Mouse (Mus musculus): Measurements from ENCODE around the gene Irs3. TPM values are rescaled to one million over a fixed set of nuclear protein-coding genes. Genes with fewer than 3 reads are reported as not detected.
A peak's percentile ranks its signal among the peaks of the same experiment; 100 is the strongest.

Irs3 gene
- 0.13 and 0.18 TPM in 2 replicates for polyA plus RNA-seq (2015; fragmentation: Nextera tagmentation; extraction: Ambion mirVana)

DNA sequence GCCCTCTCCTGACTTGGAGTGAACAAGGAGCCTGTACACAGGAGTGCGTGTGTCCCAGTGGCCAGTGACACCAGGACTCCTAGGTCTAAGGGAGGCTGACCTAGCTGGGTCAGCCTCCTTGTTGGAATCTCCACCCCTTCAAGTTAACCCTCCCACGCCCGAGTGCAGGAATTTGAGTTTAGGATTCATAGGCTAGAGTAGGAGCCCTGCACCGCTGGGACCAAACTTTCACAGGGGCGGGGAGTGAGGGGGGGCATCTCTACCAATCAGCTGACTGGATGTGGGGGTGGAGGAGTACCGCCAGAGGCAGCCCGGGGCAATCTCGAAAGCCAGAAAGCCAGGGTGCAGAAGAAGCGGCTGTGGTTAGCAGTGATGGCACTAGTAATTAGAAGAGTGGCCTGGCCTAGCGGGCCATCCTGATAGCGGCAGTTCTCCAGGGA, at the start of gene Irs3:
Gene Irs3 (minus strand): TSS at position 63 of the 440 bp plus-strand sequence.
- peak within 1 kb of the TSS; percentile 65 for H3K4me2 ChIP-seq (replicated peaks)
- H3K36me3 ChIP-seq, result peaks cover 13% of the 10 kb centered on the region; the same call in 1 of the 2 replicates
- peaks cover 39% of the 10 kb centered on the region for H3K4me1 ChIP-seq (replicated peaks)
- no peak within 1 kb of the TSS; the same call in 1 of the 2 replicates for H3K9ac ChIP-seq
- ATAC-seq, result no peak
- WGBS, result 30% methylated on average over 11 of the region's 11 CpGs
- H3K27me3 ChIP-seq (replicated peaks), result peaks cover 22% of the 10 kb centered on the region
- H3K4me3 ChIP-seq (replicated peaks), result peak within 1 kb of the TSS; percentile 33
- H3K27ac ChIP-seq, result no peak within 1 kb of the TSS
- H3K9me3 ChIP-seq, result no peaks in the 10 kb centered on the region

GRCm38 (mm10) chr5:137694796-137695195, 49.3 kb upstream of the Irs3 start:
- no peaks in the 10 kb centered on the region for H3K36me3 ChIP-seq
- ATAC-seq, result no peak
- 91% methylated on average over 3 of the region's 3 CpGs for WGBS

DNA sequence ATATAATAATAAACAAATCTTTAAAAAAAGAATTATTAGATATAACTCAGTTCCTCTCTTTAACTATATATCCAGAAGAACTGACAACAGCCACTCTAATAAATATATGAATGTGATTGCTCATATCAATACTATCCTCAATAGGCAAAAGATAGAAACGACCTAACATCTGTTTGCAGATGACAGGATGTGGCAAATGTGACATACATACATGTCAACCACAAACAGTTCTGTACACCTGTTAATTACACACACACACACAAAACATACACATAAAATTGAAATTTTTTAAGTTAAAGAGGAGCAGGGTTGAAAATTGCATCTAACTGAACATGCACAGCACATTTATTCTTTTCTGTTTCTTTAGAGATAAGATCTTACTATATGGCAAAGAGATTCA, 46.4 kb upstream of the Irs3 start:
- no peak for ATAC-seq
- H3K4me1 ChIP-seq (replicated peaks), result no peaks in the 10 kb centered on the region
- H3K4me2 ChIP-seq (replicated peaks), result no peak overlapping the region
- H3K9me3 ChIP-seq, result no peaks in the 10 kb centered on the region
- no peak overlapping the region for H3K4me3 ChIP-seq (replicated peaks)
- H3K27me3 ChIP-seq (replicated peaks), result no peaks in the 10 kb centered on the region
- no peak overlapping the region for H3K9ac ChIP-seq
- no peak overlapping the region for H3K27ac ChIP-seq
- no peaks in the 10 kb centered on the region for H3K36me3 ChIP-seq
- 71% methylated on average over 1 of the region's 1 CpGs for WGBS

More at GRCm38 (mm10) chr5:137694796-137695195, 49.3 kb upstream of the Irs3 start:
- Histone ChIP-seq H3K9ac (no peak overlapping the region), H3K27ac (no peak overlapping the region), H3K4me2 (replicated peaks) (no peak overlapping the region), H3K4me1 (replicated peaks) (no peaks in the 10 kb centered on the region), H3K27me3 (replicated peaks) (no peaks in the 10 kb centered on the region), H3K4me3 (replicated peaks) (no peak overlapping the region), H3K9me3 (no peaks in the 10 kb centered on the region)

GRCm38 (mm10) chr5:137690531-137690930, 45.0 kb upstream of the Irs3 start:
- Histone ChIP-seq H3K4me3 (replicated peaks) (no peak overlapping the region), H3K9me3 (no peaks in the 10 kb centered on the region), H3K36me3 (no peaks in the 10 kb centered on the region), H3K27ac (no peak overlapping the region), H3K27me3 (replicated peaks) (no peaks in the 10 kb centered on the region), H3K9ac (no peak overlapping the region), H3K4me2 (replicated peaks) (no peak overlapping the region), H3K4me1 (replicated peaks) (no peaks in the 10 kb centered on the region)
- whole genome bisulfite sequencing, result 53% methylated on average over 9 of the region's 9 CpGs
- no peak for ATAC-seq

GRCm38 (mm10) chr5:137689974-137690373, 44.5 kb upstream of the Irs3 start:
- Histone ChIP-seq H3K4me3 (replicated peaks) (no peak overlapping the region), H3K4me2 (replicated peaks) (no peak overlapping the region), H3K27me3 (replicated peaks) (no peaks in the 10 kb centered on the region), H3K9me3 (no peaks in the 10 kb centered on the region), H3K27ac (no peak overlapping the region), H3K36me3 (no peaks in the 10 kb centered on the region), H3K4me1 (replicated peaks) (no peaks in the 10 kb centered on the region), H3K9ac (no peak overlapping the region)
- no peak for ATAC-seq
- WGBS, result 74% methylated on average over 3 of the region's 3 CpGs

GRCm38 (mm10) chr5:137686127-137686790, 40.7 kb upstream of the Irs3 start:
- Histone ChIP-seq H3K9me3 (no peaks in the 10 kb centered on the region), H3K36me3 (no peaks in the 10 kb centered on the region), H3K27ac (no peak overlapping the region), H3K4me2 (replicated peaks) (no peak overlapping the region), H3K4me3 (replicated peaks) (no peak overlapping the region), H3K9ac (no peak overlapping the region), H3K4me1 (replicated peaks) (no peaks in the 10 kb centered on the region), H3K27me3 (replicated peaks) (no peaks in the 10 kb centered on the region)
- peak; percentile 27; the same call in 1 of the 2 replicates for ATAC-seq
- WGBS, result 73% methylated on average over 6 of the region's 6 CpGs

GRCm38 (mm10) chr5:137685653-137686052, 40.1 kb upstream of the Irs3 start:
- no peaks in the 10 kb centered on the region for H3K36me3 ChIP-seq
- H3K27me3 ChIP-seq (replicated peaks), result no peaks in the 10 kb centered on the region
- H3K4me1 ChIP-seq (replicated peaks), result no peaks in the 10 kb centered on the region
- no peaks in the 10 kb centered on the region for H3K9me3 ChIP-seq
- H3K9ac ChIP-seq, result no peak overlapping the region
- no peak overlapping the region for H3K4me3 ChIP-seq (replicated peaks)
- no peak for ATAC-seq
- H3K27ac ChIP-seq, result no peak overlapping the region
- H3K4me2 ChIP-seq (replicated peaks), result no peak overlapping the region
- 92% methylated on average over 3 of the region's 3 CpGs for WGBS

DNA sequence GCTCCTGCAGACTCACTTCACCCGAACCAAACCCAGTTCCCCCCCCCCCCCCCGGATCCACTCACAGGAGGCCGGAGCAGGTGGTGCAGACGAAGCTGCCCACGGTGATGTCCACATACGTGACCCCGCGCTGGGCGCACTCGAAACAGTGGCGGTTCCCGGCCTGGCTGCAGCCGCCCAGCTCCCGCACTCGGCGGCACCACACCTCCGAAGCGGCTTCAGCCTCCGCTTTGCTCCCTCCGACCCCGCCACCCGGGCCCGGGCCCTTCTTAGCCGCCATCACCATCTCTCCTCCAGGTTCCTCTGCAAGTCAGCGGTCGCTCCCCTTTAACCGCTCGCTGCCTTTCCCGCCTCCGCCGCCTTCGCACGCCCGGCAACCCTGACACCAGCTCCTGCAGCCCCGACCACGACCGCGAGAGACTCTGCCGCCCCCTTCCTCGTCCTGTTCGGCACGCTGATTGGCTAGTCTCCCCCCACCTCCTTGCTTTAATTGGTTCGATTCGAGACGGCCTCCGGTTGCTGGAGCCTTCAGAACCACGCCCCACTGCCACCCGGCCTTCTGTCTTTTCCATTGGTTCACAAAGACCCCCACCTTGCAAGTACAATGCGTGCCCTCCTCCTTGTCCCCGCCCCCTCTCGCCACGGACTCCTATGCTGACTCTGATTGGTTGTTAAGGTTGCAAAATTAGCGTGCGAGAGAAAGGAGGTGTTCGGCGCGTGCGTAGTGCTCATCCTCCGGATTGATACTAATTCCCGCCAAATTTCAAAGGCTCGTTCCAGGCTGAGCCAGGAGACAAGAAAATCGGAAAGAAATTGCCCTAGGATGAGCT, 39.0 kb upstream of the Irs3 start, which contains the start of gene Agfg2:
Gene Agfg2 (minus strand): TSS at position 433 of the 830 bp plus-strand sequence.
- peak within 1 kb of the TSS; percentile 84 for H3K4me3 ChIP-seq (replicated peaks)
- H3K36me3 ChIP-seq, result no peaks in the 10 kb centered on the region
- H3K4me1 ChIP-seq (replicated peaks), result no peaks in the 10 kb centered on the region
- H3K27me3 ChIP-seq (replicated peaks), result no peaks in the 10 kb centered on the region
- peak within 1 kb of the TSS; percentile 80 for H3K9ac ChIP-seq
- WGBS, result under 1% methylated on average over 62 of the region's 62 CpGs
- H3K4me2 ChIP-seq (replicated peaks), result peak within 1 kb of the TSS; percentile 88
- H3K9me3 ChIP-seq, result no peaks in the 10 kb centered on the region
- H3K27ac ChIP-seq, result peak within 1 kb of the TSS; percentile 82
- ATAC-seq, result peak; percentile 98

GRCm38 (mm10) chr5:137683388-137684293, 38.1 kb upstream of the Irs3 start:
- WGBS, result 6% methylated on average over 28 of the region's 28 CpGs
- H3K4me3 ChIP-seq (replicated peaks), result peak overlapping the region; percentile 84
- no peaks in the 10 kb centered on the region for H3K27me3 ChIP-seq (replicated peaks)
- H3K27ac ChIP-seq, result peak overlapping the region; percentile 82
- H3K9ac ChIP-seq, result peak overlapping the region; percentile 80
- no peak; the same call in 1 of the 2 replicates for ATAC-seq
- 0 out of 2 replicates have a peak, but pooled peaks cover 2% of the 10 kb centered on the region for H3K4me1 ChIP-seq (replicated peaks)
- H3K36me3 ChIP-seq, result no peaks in the 10 kb centered on the region
- peak overlapping the region; percentile 88 for H3K4me2 ChIP-seq (replicated peaks)
- no peaks in the 10 kb centered on the region for H3K9me3 ChIP-seq

DNA sequence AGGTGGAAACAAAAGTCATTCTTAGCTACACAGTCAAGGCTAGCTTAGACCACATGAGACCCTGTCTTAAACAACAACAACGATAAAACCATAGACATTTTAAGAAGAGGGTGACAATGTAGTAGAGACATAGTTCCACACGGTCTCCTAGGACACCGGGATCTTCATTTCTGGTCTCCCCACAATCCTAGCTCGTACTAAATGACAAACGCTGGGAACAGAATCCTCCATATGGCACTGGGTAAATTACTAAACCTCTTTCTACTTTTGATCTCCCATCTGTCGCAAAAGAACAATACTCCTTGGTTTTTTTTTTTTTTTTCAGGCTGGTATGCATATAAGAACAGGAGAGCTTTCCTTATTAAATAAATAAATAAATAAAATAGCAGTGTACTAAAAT, 37.0 kb upstream of the Irs3 start:
- Histone ChIP-seq H3K27ac (no peak overlapping the region), H3K36me3 (no peaks in the 10 kb centered on the region)
- WGBS, result 86% methylated on average over 6 of the region's 6 CpGs

GRCm38 (mm10) chr5:137679726-137680125, 34.2 kb upstream of the Irs3 start:
- H3K4me3 ChIP-seq (replicated peaks), result no peak overlapping the region
- no peak for ATAC-seq
- H3K27ac ChIP-seq, result no peak overlapping the region
- 83% methylated on average over 4 of the region's 4 CpGs for WGBS
- H3K36me3 ChIP-seq, result no peaks in the 10 kb centered on the region
- no peak overlapping the region for H3K4me2 ChIP-seq (replicated peaks)
- H3K27me3 ChIP-seq (replicated peaks), result no peaks in the 10 kb centered on the region
- H3K9ac ChIP-seq, result no peak overlapping the region
- H3K4me1 ChIP-seq (replicated peaks), result 0 out of 2 replicates have a peak, but pooled peaks cover 2% of the 10 kb centered on the region
- H3K9me3 ChIP-seq, result no peaks in the 10 kb centered on the region

More for the DNA sequence above, 37.0 kb upstream of the Irs3 start:
- Histone ChIP-seq H3K4me2 (replicated peaks) (peak overlapping the region; percentile 88; the same call in 1 of the 2 replicates), H3K9ac (no peak overlapping the region), H3K4me3 (replicated peaks) (no peak overlapping the region), H3K4me1 (replicated peaks) (0 out of 2 replicates have a peak, but pooled peaks cover 2% of the 10 kb centered on the region), H3K9me3 (no peaks in the 10 kb centered on the region), H3K27me3 (replicated peaks) (no peaks in the 10 kb centered on the region)
- no peak for ATAC-seq
